Mouse (Mus musculus) right cerebral cortex, postnatal 10 days (tissue): ENCODE data around the gene Usp37.
A peak's percentile ranks its signal among the peaks of the same experiment; 100 is the strongest.

Source experiments
- DNase-seq, 2 experiments: peaks; one replicate each; pipeline ENCODE4 v3.0.0; 2021; ENCODE audit warnings: low spot score in 2 of 2

The Usp37 gene

DNA sequence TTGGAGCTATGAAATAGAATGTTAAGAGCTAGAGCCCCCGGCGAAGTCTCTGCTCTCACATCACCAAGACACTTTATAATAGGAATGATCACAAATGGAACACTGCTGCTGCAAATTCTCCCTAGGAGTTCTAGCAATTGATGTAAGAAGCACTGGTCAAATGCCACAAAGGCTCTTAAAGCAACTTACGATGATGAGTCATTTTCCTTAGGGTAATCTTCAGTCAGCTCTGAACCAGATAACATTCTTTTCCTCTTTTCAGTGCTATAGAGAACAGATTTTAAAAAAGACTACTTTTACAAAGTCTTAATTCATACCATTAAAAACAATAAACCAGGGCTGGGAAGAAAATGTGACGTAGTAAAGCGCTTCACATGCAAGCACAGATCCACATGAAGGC lies 58.3 kb downstream of the Usp37 start:
- no peak for DNase-seq

DNA sequence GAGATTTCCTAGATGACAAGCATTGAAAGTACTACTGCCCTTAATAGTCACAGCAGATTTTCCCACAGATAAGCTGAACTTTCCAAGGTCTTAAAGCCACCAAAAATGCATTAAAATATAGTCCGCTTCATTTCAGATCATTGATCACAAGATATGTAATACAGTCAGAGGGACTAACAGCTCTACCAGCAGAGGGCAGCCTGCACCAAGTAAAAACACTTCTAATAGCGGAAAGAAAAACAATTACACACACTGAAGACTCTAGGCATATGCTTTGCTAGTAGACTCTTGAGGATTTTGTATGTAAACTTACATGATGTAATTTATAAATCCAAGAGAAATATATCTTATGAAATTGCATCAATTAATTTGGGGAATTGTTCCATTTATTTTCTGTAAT lies 83.8 kb downstream of the Usp37 start:
- DNase-seq, result peak; percentile 44 to 64

DNA sequence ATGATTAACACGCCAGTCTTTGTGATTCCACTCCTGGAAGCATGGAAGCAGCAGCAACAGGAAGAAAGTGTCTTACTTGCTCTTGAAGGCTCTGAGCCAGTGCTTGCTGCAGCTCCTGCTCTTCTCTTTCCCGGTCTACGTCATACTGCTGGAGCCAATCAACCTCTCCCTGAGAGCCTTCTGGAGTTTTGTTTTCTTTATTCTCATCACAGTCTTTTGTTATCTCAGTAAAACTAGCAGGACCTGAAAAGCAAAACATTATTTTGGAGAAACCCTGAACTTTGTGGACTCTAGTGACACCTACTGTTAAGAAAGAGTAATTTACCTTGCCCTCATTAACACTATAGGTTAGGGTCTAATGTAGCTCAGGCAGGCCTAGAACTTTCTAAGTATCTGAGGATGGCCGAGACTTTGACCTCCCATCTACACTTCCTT lies 91.5 kb downstream of the Usp37 start:
- no peak for DNase-seq

DNA sequence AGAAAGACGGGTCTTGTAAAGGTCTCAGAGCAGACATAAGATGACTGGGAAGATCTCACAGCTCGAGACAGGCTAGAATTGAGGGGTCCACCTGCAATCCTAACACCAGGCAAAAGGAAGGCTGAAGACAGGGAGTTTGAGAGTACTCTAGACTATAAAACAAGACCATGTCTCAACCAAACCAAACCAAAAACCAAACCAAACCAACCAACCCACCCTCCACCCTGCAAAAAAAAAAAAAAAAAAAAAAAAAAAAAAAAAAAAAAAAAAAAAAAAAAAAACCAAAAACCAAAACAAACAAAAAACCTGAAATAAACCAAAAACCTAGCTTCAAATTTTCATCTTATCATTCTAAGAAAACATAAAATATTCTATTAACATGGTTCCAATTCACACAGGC lies 99.5 kb downstream of the Usp37 start:
- no peak for DNase-seq

DNA sequence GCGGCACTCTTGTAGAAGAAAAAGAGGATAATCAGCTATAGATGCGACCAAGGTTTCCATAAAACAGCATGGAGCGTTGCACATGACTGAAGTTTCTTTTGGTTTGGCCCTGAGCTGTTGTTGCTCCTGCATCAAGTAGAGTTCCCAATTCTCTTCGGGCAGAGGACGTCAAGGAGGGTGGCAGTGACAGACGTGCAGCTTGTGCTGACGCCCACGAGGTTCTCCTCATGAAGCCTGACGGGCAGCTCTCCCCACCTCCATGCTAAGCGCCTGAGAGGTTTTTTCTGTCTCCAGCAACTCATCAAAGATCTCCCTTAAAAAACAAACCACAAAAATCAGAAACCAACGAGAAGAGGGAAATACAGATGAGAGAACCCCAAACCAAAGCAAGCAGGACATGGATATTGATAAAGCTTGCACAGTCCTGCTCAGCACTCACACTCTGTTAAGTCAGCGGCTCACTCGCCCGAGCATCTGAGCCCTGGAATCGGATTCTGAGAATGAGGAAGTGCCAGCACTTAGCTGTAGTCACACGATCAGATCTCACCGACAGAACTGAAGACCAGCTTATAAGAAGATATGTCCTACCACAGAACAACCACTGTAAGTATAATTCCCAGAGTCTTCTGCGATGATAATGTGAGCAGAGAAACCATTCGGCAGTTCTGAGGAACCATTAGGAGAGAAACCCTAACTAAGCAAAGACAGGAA lies 104.8 kb downstream of the Usp37 start:
- DNase-seq, result no peak

DNA sequence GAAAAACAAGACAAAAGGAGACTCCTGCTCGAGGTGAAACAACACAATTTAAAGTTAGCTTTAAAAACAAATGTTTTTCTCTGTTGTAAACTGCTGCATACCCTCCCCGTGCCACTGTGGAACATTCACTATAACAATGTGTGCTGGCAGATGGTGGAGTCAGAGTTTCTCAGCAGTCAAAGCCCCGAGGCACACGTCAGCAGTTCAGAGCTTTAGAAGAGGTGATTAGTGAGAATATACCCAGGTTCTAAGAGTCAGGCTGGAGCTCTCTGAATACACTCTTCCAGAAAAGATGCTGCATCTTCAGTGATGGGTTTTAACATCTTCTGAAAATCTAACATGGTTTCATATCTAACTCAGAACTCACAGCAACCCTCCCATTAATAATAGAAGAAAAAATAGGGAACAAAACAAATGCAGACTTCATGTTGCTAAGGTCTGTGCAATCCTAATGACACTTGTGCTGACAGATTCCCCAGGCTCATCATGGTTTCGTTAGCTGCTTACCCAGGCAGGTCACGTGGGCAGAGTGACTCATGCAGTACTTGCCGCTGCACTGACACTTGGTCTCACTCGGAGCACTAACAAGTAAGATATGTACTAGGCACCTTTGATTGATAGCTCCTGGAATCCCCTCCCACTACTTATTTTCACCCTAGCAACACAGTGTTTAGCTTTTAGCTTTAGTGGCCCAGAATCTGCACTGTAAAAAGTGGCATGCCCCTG lies 106.2 kb downstream of the Usp37 start:
- DNase-seq, result no peak

DNA sequence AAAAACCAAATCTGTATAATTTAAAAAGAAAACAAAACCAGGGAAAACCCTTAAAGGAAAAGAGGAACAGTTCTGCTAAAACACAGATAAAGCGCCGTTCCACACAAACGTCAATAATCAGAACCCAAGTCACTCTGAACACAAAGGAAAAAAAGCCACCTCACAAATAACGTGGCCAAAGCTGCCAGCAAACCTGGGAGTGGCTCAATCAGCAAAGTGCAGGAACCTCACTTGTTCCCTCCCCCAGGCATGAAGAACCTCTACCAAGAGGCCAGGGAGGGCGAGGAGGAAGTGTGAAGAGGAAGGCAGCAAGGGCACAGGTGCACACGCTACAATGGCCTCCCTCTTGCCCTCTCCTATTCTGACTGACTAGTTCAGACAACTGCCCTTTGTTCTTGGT lies 108.5 kb downstream of the Usp37 start:
- DNase-seq, result no peak

DNA sequence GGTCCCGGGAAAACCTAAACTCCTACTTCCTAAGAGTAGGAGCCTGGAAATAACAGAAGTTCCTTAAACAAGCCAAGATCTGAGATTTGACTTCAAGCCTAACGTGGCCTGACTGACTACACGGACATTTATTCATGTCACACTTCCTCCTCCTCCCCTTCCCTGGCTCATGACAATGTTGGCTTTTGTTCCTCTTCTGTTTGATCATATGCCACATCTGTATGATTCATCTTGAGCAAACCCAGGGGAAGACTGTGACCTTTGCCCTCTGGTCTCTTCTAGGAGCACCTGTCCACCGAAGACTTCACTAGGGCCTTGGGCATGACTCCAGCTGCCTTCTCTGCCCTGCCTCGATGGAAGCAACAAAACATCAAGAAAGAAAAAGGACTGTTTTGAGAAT lies 109.5 kb downstream of the Usp37 start:
- no peak for DNase-seq

DNA sequence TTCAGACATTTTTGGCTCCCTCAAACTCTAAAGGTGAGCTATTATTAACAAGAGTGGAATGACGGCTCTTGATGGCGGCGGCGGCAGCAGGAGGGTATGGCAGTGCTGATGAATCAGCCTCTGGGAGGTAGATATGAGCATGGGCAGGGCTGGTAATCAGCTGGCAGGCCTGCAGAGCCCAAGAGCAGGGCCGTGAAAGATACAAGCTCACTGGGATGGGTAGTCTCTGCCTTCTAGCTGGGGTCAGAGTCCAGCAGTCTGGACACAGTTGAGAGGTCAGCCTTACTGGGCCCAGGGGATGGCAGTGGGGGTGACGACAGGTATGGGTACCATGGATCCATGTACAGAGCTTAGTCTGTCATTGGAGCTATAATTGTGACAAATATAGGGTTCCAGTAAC lies 110.9 kb downstream of the Usp37 start:
- no peak for DNase-seq

DNA sequence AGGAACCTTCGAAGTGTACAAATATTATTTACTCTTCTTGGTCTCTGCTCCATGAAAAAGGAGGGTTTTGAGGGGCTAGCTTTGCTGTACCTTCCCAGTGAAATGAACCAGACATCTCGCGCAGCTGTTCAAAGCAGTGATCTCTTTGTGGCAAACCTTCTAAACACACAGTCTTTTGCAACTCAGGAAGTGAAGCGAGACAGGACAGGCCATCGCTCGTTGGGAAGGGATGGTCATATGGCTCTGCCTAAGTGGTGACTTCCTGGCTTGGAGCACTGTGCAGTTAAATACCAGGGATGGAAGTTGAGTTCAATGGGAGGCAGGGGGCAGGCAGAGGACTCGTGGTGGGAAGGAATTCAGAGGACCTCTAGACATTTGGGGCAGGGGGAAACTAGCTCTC lies 118.2 kb downstream of the Usp37 start:
- no peak for DNase-seq

DNA sequence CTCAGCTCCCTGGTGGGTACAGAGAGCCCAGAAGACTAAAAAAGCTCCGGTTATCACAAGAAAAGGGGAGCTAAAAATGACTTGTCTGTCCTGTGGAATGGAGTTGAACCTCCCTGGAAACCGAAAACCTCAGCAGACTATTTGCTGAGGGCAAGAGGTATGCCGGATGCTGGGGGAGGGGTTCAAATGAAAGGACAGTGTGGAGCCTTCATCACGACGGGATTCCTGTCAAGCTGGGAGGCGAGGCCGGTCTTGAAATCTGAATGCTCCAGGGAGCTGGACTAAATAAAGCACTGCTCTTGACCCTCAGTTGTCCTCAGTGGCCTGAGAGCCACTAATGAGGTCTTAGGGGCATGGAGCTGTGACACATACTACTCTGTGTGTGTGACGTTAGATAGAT lies 120.9 kb downstream of the Usp37 start:
- DNase-seq, result no peak

DNA sequence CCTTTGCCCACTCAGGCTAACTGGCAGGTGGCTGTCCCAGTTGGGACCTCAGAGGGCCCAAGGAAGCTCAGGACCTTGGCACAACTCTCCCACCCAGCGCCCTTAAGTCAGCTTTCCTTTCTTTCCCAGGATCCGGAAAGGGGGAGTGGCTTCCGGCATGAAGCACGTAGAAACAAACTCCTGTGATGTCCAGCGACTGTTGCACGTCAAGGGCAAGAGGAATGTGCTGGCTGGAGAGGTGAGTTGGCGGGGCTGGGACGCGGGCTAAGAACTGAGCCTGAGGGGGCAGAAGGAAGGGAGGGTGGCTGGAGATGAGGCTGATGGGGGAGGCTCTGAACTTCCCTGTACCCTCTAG lies 124.7 kb downstream of the Usp37 start:
- no peak for DNase-seq

DNA sequence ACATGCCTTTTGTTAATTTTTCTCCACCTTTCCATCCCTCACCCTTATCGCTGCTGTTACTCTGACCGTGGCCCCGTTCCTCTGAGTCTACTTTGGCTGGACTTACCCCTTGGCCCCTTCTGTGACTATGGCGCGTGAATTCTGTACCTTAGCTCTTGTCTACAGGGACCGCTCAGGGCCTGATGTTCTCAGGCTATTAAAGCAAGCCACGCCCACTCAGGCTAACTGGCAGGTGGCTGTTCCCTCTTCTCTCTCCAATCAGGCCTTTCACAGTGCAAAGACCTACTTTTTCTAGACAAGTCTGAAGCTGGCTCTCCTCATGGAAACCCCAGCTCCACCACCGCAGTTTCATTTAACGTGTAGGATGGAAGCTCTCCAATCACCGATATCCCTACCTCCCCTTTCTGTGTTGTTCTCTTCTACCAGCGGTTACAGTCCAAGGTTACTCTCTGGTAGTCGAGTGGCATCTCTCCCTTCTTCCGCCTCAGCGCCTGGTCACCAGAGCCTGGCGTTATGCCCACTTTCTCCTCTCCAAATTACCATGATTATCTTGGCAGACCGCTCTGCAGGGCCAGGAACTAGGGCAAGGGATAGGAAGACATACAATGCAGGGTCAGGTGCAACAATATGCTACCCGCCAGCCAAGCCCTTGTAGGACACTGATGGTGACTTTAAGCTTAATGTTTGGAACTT lies 125.2 kb downstream of the Usp37 start:
- DNase-seq, result no peak

DNA sequence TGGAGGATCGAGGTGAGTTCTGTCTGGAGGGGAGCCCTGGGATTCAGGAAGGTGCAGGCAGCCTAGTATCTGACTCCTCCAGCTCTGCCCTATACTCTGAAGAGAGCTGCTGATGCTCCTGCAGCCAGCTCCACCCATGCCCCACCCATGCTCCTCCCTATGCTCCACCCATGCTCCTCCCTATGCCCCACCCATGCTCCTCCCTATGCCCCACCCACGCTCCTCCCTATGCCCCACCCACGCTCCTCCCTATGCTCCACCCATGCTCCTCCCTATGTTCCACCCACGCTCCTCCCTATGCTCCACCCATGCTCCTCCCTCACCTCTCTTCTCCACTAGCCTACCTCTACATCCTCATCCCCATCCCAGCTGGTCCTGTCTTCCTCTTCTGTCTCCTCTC lies 128.9 kb downstream of the Usp37 start:
- no peak for DNase-seq

DNA sequence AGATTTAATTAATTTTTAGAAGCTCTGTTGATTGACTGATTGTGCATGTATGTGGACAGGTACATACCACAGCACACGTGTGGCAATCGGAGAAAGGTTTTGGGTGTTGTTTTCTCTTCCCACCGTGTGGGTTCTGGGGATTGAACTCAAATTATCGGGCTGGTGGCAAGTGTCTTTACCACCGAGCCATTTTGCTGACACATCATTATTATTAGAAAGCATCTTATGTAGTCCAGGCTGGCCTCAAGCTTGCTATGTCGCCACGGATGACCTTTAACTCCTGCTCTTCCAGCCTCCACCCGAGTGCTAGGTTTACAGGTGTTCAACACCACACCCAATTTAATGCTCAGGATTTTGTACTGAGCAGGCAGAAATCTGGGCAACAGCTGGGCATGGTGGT lies 131.4 kb downstream of the Usp37 start:
- no peak for DNase-seq

DNA sequence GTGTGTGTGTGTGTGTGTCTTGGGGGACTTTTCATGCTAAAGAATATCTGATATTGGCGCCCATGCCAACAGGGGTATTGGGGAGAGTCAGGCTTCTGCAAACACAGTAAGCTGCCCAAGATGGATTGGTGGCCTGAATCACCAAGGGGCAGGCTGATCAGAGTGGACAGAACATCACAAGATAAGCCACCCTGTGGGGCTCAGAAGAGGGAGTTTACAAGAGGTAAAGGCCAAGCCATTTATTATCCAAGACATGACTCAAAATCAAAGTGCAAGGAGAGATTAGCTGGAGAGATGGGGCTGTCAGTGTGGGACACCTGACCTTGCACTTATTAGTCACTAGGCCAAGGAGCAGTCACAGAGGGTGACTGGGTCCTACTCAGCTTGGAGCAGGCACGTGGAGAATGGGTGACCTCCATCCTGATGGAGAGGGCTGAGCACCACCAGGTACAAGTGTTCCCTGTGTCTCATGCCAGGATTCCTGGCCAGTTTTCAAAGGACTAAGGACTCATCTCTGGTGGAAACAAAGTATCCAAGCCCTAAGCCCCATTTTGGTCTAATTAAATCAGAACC lies 132.2 kb downstream of the Usp37 start:
- DNase-seq, result no peak

DNA sequence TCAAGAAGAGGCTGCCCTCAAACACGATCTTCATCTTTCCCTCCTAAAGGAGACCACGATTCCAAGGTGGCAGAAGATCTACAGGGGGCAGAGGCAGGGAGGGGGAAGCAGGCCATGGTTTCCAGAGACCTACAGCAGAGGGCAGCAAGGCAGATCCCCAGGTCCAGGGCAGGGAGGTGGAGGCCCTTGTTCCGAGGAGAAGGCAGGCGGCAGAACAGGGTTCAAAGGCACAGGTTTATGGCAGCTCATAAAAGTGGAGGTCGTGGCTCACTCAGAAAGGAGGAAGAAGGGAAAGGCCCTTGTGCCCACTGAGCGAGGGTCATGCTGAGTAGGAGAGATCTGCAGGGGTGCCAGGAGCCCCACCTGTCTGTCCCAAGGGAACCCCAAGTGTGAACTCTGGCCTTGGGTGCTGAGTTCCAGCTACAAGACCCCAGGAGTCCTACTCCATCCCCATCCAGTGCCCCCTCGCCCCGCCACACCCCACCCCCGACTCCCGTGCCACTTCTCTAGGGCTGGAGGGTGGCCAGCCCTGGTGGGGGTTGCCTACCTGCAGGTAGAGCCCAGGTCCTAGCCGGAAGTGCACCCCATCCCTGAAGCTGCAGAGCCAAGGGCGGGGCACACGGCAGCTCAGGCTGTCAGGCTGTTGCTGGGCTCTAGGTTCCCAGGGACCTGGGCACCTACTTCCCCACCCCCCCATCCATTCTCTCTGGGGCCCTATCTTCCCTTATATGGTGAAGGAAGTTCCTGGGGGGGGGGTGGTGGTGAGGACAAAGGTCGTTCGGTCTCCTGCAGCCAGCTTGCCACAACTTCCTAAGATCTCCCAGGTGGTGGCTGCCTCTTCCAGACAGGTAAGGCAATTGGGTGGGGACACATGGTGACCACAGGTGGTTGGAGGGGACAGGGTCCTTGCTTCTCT lies 135.2 kb downstream of the Usp37 start, which contains the start of gene Vil1:
TSS of gene Vil1 (plus strand) at position 788 of the 916 bp plus-strand sequence.
- DNase-seq, result no peak

DNA sequence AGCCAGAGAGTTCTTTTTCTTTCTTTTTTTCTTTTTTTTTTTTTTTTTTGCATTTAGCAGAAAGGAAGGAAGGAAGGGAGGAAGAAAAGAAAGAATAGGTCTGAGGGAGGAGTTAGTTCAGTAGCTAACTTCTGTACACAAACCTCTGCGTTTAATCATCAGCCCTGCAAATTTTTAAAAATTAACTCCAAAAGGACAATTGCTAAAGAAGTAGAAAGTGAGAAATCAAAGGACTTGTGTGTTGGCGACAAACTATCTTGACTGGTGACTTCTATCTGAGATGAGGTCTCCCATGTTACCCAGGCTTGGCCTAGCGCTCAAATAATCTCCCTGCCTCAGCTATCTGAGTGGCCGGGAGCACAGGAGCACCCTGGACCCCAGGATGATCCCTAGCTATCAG lies 139.9 kb downstream of the Usp37 start:
- no peak for DNase-seq

DNA sequence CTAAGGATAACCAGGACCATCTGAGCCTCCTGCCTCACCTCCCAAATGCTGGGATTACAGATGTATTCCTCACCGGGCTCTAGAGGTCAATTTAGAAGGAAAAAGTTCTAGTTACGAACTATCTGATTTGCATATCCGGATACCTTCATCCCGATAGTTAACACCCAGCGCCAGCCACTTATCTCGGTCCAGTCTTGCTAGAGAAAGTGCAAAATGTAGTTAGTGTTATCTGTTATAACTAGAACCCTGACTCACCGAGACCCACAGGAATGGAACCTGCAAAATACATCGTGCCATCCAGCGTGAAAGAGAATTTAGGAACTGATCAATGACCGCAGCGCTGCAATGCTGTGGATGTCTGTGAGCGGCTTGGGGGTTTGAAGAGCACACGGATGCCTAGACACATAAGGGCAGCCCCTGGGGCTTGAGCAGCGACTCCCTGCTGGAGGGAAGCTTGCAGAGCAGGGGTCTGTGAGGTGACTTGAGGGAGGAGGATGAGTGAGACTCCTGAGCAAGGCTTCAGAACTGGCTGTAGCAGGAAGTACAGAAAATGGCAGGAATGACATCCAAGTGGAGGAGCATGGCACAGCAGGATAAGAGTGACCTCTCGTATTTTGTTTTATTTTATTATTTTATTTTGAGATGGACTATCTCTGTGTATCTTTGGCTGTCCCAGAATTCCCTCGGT lies 142.9 kb downstream of the Usp37 start:
- no peak for DNase-seq

DNA sequence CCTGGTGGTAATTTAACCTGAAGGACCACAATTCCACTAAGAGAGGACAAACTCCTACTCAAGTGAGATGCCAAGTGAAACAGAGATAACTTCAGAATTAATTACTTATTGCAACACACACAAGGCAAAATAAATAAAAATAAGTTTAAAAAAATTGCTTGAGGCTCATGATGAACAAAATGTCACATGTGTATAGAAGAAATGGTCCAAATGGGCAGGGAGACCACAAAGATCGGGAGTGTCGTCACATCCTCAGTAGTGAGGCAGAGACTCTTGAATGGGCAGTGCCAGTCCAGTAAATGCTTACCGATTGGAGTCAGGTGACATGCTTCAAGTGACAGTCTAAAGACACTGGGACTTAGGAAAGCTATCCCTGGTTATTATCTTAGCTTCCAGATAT lies 143.6 kb downstream of the Usp37 start:
- no peak for DNase-seq

DNA sequence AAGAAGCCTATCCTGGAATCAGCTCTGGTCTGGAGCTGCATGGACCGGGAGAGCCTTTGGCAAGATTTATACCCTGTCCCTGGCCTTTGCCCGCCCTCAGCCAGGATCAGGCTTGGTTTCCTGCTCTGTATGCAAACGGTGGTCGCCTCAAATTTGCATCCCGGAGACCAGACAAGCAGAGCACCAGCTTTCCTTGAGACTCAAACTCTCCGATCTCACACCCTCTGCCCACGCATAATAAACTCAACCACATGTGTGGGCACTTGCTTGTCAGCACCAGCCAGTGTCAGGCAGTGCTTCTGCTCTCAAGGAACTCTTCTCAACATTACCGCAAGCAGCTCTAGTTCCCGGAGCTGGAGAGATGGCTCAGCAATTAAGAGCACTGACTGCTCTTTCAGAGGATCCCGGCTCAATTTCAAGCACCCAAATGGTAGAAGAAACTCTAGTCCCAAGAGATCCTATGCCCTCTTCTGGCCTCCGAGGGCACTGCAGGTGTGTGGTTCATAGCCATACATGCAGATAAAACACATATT lies 146.1 kb downstream of the Usp37 start:
- peak; percentile 70 to 72 for DNase-seq
